Mouse (Mus musculus): ENCODE results near the gene Mgat5. TPM values are rescaled to one million over a fixed set of nuclear protein-coding genes. Genes with fewer than 3 reads are reported as not detected.

The Mgat5 gene
- polyA plus RNA-seq, 1 experiment from 2014 or later, result 5.9 TPM

GRCm38 (mm10) chr1:127315763-127316627 lies 111.2 kb downstream of the Mgat5 start:
- H3K27me3 ChIP-seq (replicated peaks), result no peaks in the 10 kb centered on the region
- no peak overlapping the region for H3K9ac ChIP-seq
- H3K36me3 ChIP-seq, result no peaks in the 10 kb centered on the region
- no peak overlapping the region for H3K27ac ChIP-seq
- WGBS, result 92% methylated on average over 13 of the region's 13 CpGs
- no peak overlapping the region for H3K4me3 ChIP-seq (replicated peaks)
- H3K9me3 ChIP-seq, result no peaks in the 10 kb centered on the region
- no peaks in the 10 kb centered on the region; the same call in 1 of the 2 replicates for H3K4me1 ChIP-seq (replicated peaks)
- ATAC-seq, result no peak
- H3K4me2 ChIP-seq (replicated peaks), result no peak overlapping the region

- Histone ChIP-seq H3K9me3 (no peaks in the 10 kb centered on the region), H3K9ac (no peak overlapping the region), H3K4me1 (replicated peaks) (no peaks in the 10 kb centered on the region; the same call in 1 of the 2 replicates), H3K27ac (no peak overlapping the region), H3K27me3 (replicated peaks) (no peaks in the 10 kb centered on the region), H3K36me3 (no peaks in the 10 kb centered on the region), H3K4me2 (replicated peaks) (no peak overlapping the region), H3K4me3 (replicated peaks) (no peak overlapping the region)
- WGBS, result 90% methylated on average over 6 of the region's 6 CpGs
- no peak for ATAC-seq
Measured at GRCm38 (mm10) chr1:127316651-127317050, 111.8 kb downstream of the Mgat5 start.

- Histone ChIP-seq H3K36me3 (no peaks in the 10 kb centered on the region), H3K4me1 (replicated peaks) (no peaks in the 10 kb centered on the region; the same call in 1 of the 2 replicates), H3K4me2 (replicated peaks) (no peak overlapping the region), H3K27ac (no peak overlapping the region), H3K4me3 (replicated peaks) (no peak overlapping the region), H3K27me3 (replicated peaks) (no peaks in the 10 kb centered on the region), H3K9me3 (no peaks in the 10 kb centered on the region), H3K9ac (no peak overlapping the region)
- ATAC-seq, result no peak
- WGBS, result 49% methylated on average over 9 of the region's 9 CpGs
Measured at GRCm38 (mm10) chr1:127317541-127317940, 112.7 kb downstream of the Mgat5 start.

GRCm38 (mm10) chr1:127318486-127318885 lies 113.7 kb downstream of the Mgat5 start:
- H3K36me3 ChIP-seq, result no peaks in the 10 kb centered on the region
- no peak overlapping the region for H3K4me2 ChIP-seq (replicated peaks)
- H3K9me3 ChIP-seq, result no peaks in the 10 kb centered on the region
- no peak overlapping the region for H3K9ac ChIP-seq
- no peaks in the 10 kb centered on the region for H3K27me3 ChIP-seq (replicated peaks)
- no peak overlapping the region for H3K27ac ChIP-seq
- 75% methylated on average over 7 of the region's 7 CpGs for WGBS
- no peak overlapping the region for H3K4me3 ChIP-seq (replicated peaks)
- ATAC-seq, result no peak
- H3K4me1 ChIP-seq (replicated peaks), result no peaks in the 10 kb centered on the region; the same call in 1 of the 2 replicates

- Histone ChIP-seq H3K9me3 (no peaks in the 10 kb centered on the region), H3K9ac (no peak overlapping the region), H3K36me3 (no peaks in the 10 kb centered on the region), H3K4me3 (replicated peaks) (no peak overlapping the region), H3K27ac (no peak overlapping the region), H3K4me1 (replicated peaks) (no peaks in the 10 kb centered on the region; the same call in 1 of the 2 replicates), H3K4me2 (replicated peaks) (no peak overlapping the region), H3K27me3 (replicated peaks) (no peaks in the 10 kb centered on the region)
- WGBS, result 82% methylated on average over 6 of the region's 6 CpGs
- no peak for ATAC-seq
Measured at GRCm38 (mm10) chr1:127319768-127320167, 115.0 kb downstream of the Mgat5 start.

- Histone ChIP-seq H3K27me3 (replicated peaks) (no peaks in the 10 kb centered on the region), H3K27ac (no peak overlapping the region), H3K4me2 (replicated peaks) (no peak overlapping the region), H3K9ac (no peak overlapping the region), H3K36me3 (no peaks in the 10 kb centered on the region), H3K4me1 (replicated peaks) (no peaks in the 10 kb centered on the region), H3K4me3 (replicated peaks) (no peak overlapping the region), H3K9me3 (no peaks in the 10 kb centered on the region)
- WGBS, result 65% methylated on average over 10 of the region's 10 CpGs
- peak; percentile 9; the same call in 1 of the 2 replicates for ATAC-seq
Measured at GRCm38 (mm10) chr1:127320956-127321355, 116.1 kb downstream of the Mgat5 start.

GRCm38 (mm10) chr1:127321638-127322037 lies 116.8 kb downstream of the Mgat5 start:
- ATAC-seq, result peak; percentile 62
- Histone ChIP-seq H3K36me3 (no peaks in the 10 kb centered on the region), H3K4me1 (replicated peaks) (no peaks in the 10 kb centered on the region), H3K9ac (no peak overlapping the region), H3K27ac (no peak overlapping the region), H3K4me2 (replicated peaks) (no peak overlapping the region), H3K9me3 (no peaks in the 10 kb centered on the region), H3K27me3 (replicated peaks) (no peaks in the 10 kb centered on the region), H3K4me3 (replicated peaks) (no peak overlapping the region)
- WGBS, result 47% methylated on average over 3 of the region's 3 CpGs

GRCm38 (mm10) chr1:127322169-127322805 lies 117.5 kb downstream of the Mgat5 start:
- H3K4me1 ChIP-seq (replicated peaks), result no peaks in the 10 kb centered on the region
- no peak for ATAC-seq
- no peaks in the 10 kb centered on the region for H3K27me3 ChIP-seq (replicated peaks)
- no peak overlapping the region for H3K4me2 ChIP-seq (replicated peaks)
- WGBS, result 72% methylated on average over 5 of the region's 5 CpGs
- no peaks in the 10 kb centered on the region for H3K9me3 ChIP-seq
- no peak overlapping the region for H3K27ac ChIP-seq
- H3K36me3 ChIP-seq, result no peaks in the 10 kb centered on the region
- no peak overlapping the region for H3K4me3 ChIP-seq (replicated peaks)
- no peak overlapping the region for H3K9ac ChIP-seq

- 70% methylated on average over 8 of the region's 8 CpGs for WGBS
Measured at GRCm38 (mm10) chr1:127325601-127326198, 120.9 kb downstream of the Mgat5 start.

GRCm38 (mm10) chr1:127327773-127328172 lies 123.0 kb downstream of the Mgat5 start:
- 84% methylated on average over 6 of the region's 6 CpGs for WGBS
- no peak for ATAC-seq
- H3K4me2 ChIP-seq (replicated peaks), result no peak overlapping the region

More at GRCm38 (mm10) chr1:127325601-127326198, 120.9 kb downstream of the Mgat5 start:
- Histone ChIP-seq H3K36me3 (no peaks in the 10 kb centered on the region), H3K27ac (no peak overlapping the region), H3K9me3 (no peaks in the 10 kb centered on the region), H3K4me2 (replicated peaks) (no peak overlapping the region), H3K4me1 (replicated peaks) (no peaks in the 10 kb centered on the region), H3K9ac (no peak overlapping the region), H3K27me3 (replicated peaks) (no peaks in the 10 kb centered on the region), H3K4me3 (replicated peaks) (no peak overlapping the region)
- ATAC-seq, result no peak

GRCm38 (mm10) chr1:127328354-127328875 lies 123.6 kb downstream of the Mgat5 start:
- ATAC-seq, result no peak
- H3K27me3 ChIP-seq (replicated peaks), result no peaks in the 10 kb centered on the region
- H3K4me1 ChIP-seq (replicated peaks), result no peaks in the 10 kb centered on the region
- WGBS, result 68% methylated on average over 5 of the region's 5 CpGs
- no peaks in the 10 kb centered on the region for H3K36me3 ChIP-seq
- no peak overlapping the region for H3K4me3 ChIP-seq (replicated peaks)
- H3K9me3 ChIP-seq, result no peaks in the 10 kb centered on the region
- no peak overlapping the region for H3K9ac ChIP-seq
- H3K4me2 ChIP-seq (replicated peaks), result no peak overlapping the region
- H3K27ac ChIP-seq, result no peak overlapping the region

More at GRCm38 (mm10) chr1:127327773-127328172, 123.0 kb downstream of the Mgat5 start:
- Histone ChIP-seq H3K4me3 (replicated peaks) (no peak overlapping the region), H3K27me3 (replicated peaks) (no peaks in the 10 kb centered on the region), H3K27ac (no peak overlapping the region), H3K9ac (no peak overlapping the region), H3K9me3 (no peaks in the 10 kb centered on the region), H3K4me1 (replicated peaks) (no peaks in the 10 kb centered on the region), H3K36me3 (no peaks in the 10 kb centered on the region)

- H3K9me3 ChIP-seq, result no peaks in the 10 kb centered on the region
- ATAC-seq, result no peak
- 76% methylated on average over 6 of the region's 6 CpGs for WGBS
- H3K4me2 ChIP-seq (replicated peaks), result no peak overlapping the region
- no peaks in the 10 kb centered on the region for H3K27me3 ChIP-seq (replicated peaks)
- H3K4me3 ChIP-seq (replicated peaks), result no peak overlapping the region
- H3K4me1 ChIP-seq (replicated peaks), result no peaks in the 10 kb centered on the region
- no peak overlapping the region for H3K9ac ChIP-seq
- no peak overlapping the region for H3K27ac ChIP-seq
- no peaks in the 10 kb centered on the region for H3K36me3 ChIP-seq
Measured at GRCm38 (mm10) chr1:127329810-127330209, 125.0 kb downstream of the Mgat5 start.

Data from intestine, embryonic 15.5 days (tissue).